Mouse (Mus musculus) liver, embryonic 14.5 days (tissue): ENCODE measurements around the gene Plcb1.

Experiments
- CTCF ChIP-seq: IDR thresholded peaks from 2 replicates; pipeline ENCODE4 v1.5.1; 2016; ENCODE audit warnings: antibody characterized with exemption, low read depth, control low read depth
- EP300 ChIP-seq: IDR thresholded peaks from 2 replicates; pipeline ENCODE4 v1.6.1; 2016; ENCODE audit warnings: antibody characterized with exemption, low read depth

DNA sequence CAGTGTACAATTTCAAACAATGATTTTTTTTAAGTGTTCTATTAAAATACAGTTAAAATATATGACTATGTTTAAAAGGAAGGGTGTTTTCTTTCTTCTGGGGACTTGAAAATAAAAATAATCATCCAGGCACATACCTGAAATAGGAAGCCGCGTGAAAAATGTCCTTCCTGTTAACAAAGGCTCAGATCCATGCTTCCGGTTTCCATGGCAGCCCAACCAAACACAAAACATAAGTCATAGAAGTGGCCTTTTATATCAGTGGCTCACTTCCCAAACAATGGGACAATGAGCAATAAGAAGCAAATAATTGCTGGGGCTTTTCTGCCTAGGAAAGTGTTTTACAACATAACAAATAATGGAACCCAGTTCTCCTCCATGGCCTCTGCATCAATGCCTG is 473.3 kb downstream of the Plcb1 start:
- TF ChIP-seq CTCF (no peak), EP300 (no peak)
